Mouse (Mus musculus) erythroblast, embryonic 14.5 days (primary cell): Measurements from ENCODE around the gene Rpp40.

Experiments used
- GATA1 ChIP-seq: IDR thresholded peaks from 2 replicates; pipeline ENCODE4 v1.6.1; 2012; ENCODE audit warnings: low read length, inconsistent platforms, mixed read lengths
- TAL1 ChIP-seq: IDR thresholded peaks from 3 replicates; pipeline ENCODE4 v1.6.1; 2012; ENCODE audit warnings: low read length, inconsistent platforms, mixed read lengths

- no peak for TF ChIP-seq TAL1
- no peak for TF ChIP-seq GATA1
Observed at GRCm38 (mm10) chr13:35940934-35941333, 34.8 kb upstream of the Rpp40 start.
